Mouse (Mus musculus) neural tube, embryonic 14.5 days (tissue): ENCODE results near the gene Pacs2. TPM values are rescaled to one million over a fixed set of nuclear protein-coding genes. Genes with fewer than 3 reads are reported as not detected.

ENCODE experiments used
- ATAC-seq: fragments of 200-750 bp; cut with Nextera tagmentation; 2 replicates; pipeline ENCODE4 v1.8.0; 2017; ENCODE audit warnings: low read depth, mild to moderate bottlenecking, moderate TSS enrichment, moderate library complexity
- H3K27ac ChIP-seq: fragments of 300-500 bp; sonication (generic); 2 replicates; pipeline ENCODE4 v1.5.1; 2014; ENCODE audit warnings: low read depth, mild to moderate bottlenecking, control low read depth, low read length, moderate library complexity, mixed read lengths
- H3K27me3 ChIP-seq: fragments of 300-500 bp; sonication (generic); 2 replicates; pipeline ENCODE4 v1.6.1; 2014; ENCODE audit warnings: low read length; ENCODE audit not compliant: control insufficient read depth, insufficient read depth
- H3K36me3 ChIP-seq: fragments of 300-500 bp; sonication (generic); 2 replicates; pipeline ENCODE4 v1.6.1; 2014; ENCODE audit warnings: low read length, mixed read lengths; ENCODE audit not compliant: control insufficient read depth, insufficient read depth
- H3K4me1 ChIP-seq: fragments of 300-500 bp; sonication (generic); 2 replicates; pipeline ENCODE4 v1.6.1; 2014; ENCODE audit warnings: low read length; ENCODE audit not compliant: control insufficient read depth, insufficient read depth
- H3K4me2 ChIP-seq: fragments of 300-500 bp; sonication (generic); 2 replicates; pipeline ENCODE4 v1.6.1; 2014; ENCODE audit warnings: mild to moderate bottlenecking, low read depth, low read length, control low read depth
- H3K4me3 ChIP-seq: fragments of 300-500 bp; sonication (generic); 2 replicates; pipeline ENCODE4 v1.5.1; 2014; ENCODE audit warnings: low read depth, low read length, control low read depth, mixed read lengths
- H3K9ac ChIP-seq: fragments of 300-500 bp; sonication (generic); replicated peaks from 2 replicates; pipeline ENCODE4 v1.6.1; 2014; ENCODE audit warnings: low read depth, mild to moderate bottlenecking, control low read depth, low read length, mixed read lengths
- H3K9me3 ChIP-seq: fragments of 300-500 bp; sonication (generic); 2 replicates; pipeline ENCODE4 v1.6.1; 2016; ENCODE audit warnings: low read length; ENCODE audit not compliant: control insufficient read depth
- WGBS: fragments of 180-500 bp; shearing (Covaris S2); extraction: QIAGEN DNeasy Blood & Tissue Kit; methylation state at CpG from one replicate; pipeline ENCODE4 v1.1.7; 2014; 5-methylcytosine and 5-hydroxymethylcytosine counted together
- polyA plus RNA-seq: library from polyadenylated mRNA; unstranded; fragments of >200 nt; fragmentation: Nextera tagmentation; extraction: Ambion mirVana; gene quantifications from 2 replicates; pipeline ENCODE4 v1.2.1, GENCODE M21; 2014

Gene Pacs2
- polyA plus RNA-seq, 1 experiment from 2014 or later, result 29.4 TPM

DNA sequence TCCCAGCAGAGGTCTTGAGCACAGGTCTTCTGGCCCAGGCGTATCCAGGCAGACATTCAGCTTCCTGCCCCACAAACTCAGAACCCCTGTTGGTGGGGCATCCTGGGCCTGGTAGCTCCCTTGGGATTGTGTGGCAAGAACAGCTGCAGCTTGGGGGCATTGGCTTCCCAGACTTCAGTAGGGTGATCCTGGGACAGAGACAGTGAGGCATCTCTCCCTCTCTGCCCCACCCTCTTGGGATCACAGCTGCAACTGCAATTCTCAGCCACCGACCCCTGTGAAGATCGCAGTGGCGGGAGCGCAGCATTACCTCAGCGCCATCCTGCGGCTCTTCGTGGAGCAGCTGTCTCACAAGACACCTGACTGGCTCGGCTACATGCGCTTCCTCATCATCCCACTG is 47.9 kb downstream of the Pacs2 start:
- no peak overlapping the region for H3K4me3 ChIP-seq
- H3K36me3 ChIP-seq, result peaks cover 43% of the 10 kb centered on the region
- H3K27ac ChIP-seq, result no peak overlapping the region
- no peaks in the 10 kb centered on the region for H3K27me3 ChIP-seq
- WGBS, result 89% methylated on average over 10 of the region's 10 CpGs
- H3K4me1 ChIP-seq, result no peaks in the 10 kb centered on the region
- H3K4me2 ChIP-seq, result no peak overlapping the region
- ATAC-seq, result no peak
- H3K9me3 ChIP-seq, result no peaks in the 10 kb centered on the region
- H3K9ac ChIP-seq, result no peak overlapping the region

DNA sequence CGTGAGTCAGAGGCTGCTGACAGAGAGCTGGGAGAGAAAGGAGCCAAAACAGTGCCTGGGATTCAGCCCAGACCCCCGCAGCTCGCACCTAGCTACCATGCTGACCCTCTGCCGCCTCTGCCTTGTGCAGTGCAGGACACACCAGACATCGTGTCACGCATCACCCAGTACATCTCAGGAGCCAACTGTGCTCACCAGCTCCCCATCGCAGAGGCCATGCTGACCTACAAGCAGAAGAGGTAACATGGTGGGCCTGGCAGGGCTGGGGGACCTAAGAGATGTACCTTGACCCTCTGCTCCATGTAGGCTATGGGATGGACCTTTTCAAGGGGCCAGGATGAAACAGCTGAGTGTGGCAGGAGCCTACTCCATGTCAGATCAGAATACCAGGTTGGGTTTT is 49.4 kb downstream of the Pacs2 start:
- no peak overlapping the region for H3K9ac ChIP-seq
- ATAC-seq, result no peak
- no peak overlapping the region for H3K27ac ChIP-seq
- no peak overlapping the region for H3K4me3 ChIP-seq
- no peak overlapping the region for H3K4me2 ChIP-seq
- whole genome bisulfite sequencing, result 96% methylated on average over 7 of the region's 7 CpGs
- H3K9me3 ChIP-seq, result no peaks in the 10 kb centered on the region
- H3K27me3 ChIP-seq, result no peaks in the 10 kb centered on the region
- peaks cover 40% of the 10 kb centered on the region for H3K36me3 ChIP-seq
- no peaks in the 10 kb centered on the region for H3K4me1 ChIP-seq

DNA sequence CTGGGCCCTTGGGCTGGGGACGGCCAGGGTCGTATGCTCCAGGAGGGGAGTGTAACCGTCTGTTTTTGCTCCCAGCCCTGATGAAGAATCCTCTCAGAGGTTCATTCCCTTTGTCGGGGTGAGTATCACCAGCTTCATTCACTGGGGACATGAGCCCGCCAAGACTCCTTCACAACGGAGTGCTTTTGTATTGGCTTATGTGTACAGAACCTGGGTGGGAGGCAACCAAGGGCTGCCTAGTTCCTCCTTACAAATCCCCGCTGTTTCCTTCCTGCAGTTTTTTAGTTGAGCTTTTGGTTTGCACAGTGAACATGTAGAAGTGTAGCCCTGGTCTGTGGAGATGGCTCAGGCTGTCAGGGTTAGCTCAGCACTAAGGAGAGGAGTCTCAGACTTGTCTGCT is 53.7 kb downstream of the Pacs2 start:
- H3K4me2 ChIP-seq, result no peak overlapping the region
- 93% methylated on average over 7 of the region's 7 CpGs for WGBS
- H3K27ac ChIP-seq, result no peak overlapping the region
- H3K4me3 ChIP-seq, result no peak overlapping the region
- H3K27me3 ChIP-seq, result no peaks in the 10 kb centered on the region
- H3K36me3 ChIP-seq, result peaks cover 27% of the 10 kb centered on the region
- no peak for ATAC-seq
- no peak overlapping the region for H3K9ac ChIP-seq
- no peaks in the 10 kb centered on the region for H3K9me3 ChIP-seq
- H3K4me1 ChIP-seq, result no peaks in the 10 kb centered on the region

DNA sequence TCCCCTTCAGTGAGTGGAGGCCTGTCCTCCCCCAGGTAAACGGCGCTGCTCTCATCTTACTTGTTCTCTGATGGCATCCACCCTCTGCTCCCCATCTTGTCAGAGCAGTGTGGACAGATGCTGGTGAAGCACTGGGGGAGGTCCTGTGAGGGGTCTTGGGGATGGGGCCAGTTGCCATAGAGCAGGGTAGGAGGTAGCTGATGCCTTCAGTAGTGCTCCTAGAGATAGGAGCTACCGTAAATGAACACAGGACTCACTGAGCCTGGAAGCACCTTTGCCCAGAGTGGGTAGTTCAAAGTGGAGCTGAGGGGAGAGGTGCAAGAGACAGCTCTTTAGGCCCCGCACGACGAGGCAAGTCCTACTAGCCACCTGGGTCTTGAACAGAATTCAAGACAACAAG is 55.1 kb downstream of the Pacs2 start:
- H3K4me1 ChIP-seq, result peaks cover 9% of the 10 kb centered on the region
- no peak for ATAC-seq
- 98% methylated on average over 6 of the region's 6 CpGs for WGBS
- H3K27ac ChIP-seq, result no peak overlapping the region
- H3K4me2 ChIP-seq, result no peak overlapping the region
- no peak overlapping the region for H3K4me3 ChIP-seq
- no peak overlapping the region for H3K9ac ChIP-seq
- H3K27me3 ChIP-seq, result no peaks in the 10 kb centered on the region
- H3K9me3 ChIP-seq, result no peaks in the 10 kb centered on the region
- H3K36me3 ChIP-seq, result peaks cover 21% of the 10 kb centered on the region

DNA sequence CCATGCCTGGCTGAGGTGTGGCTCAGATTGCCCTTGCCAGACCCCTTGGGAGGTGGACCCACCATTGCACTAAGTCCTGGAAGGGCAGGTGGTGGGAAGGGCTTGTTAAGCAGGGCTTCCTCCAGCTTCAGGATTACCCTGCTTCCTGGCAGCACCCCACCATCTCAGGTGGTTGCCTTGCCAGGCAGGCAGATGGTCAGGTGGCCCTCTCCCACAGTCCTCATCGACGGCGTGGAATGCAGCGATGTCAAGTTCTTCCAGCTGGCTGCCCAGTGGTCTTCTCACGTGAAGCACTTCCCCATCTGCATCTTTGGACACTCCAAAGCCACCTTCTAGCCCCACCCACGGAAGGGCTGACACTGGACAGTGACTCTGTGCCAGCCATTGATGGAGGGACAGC is 57.0 kb downstream of the Pacs2 start:
- Histone ChIP-seq H3K9me3 (no peaks in the 10 kb centered on the region), H3K4me2 (no peak overlapping the region), H3K27me3 (no peaks in the 10 kb centered on the region), H3K27ac (no peak overlapping the region), H3K4me3 (no peak overlapping the region), H3K4me1 (peaks cover 18% of the 10 kb centered on the region), H3K9ac (no peak overlapping the region), H3K36me3 (peaks cover 21% of the 10 kb centered on the region)
- no peak for ATAC-seq
- WGBS, result 93% methylated on average over 6 of the region's 6 CpGs

DNA sequence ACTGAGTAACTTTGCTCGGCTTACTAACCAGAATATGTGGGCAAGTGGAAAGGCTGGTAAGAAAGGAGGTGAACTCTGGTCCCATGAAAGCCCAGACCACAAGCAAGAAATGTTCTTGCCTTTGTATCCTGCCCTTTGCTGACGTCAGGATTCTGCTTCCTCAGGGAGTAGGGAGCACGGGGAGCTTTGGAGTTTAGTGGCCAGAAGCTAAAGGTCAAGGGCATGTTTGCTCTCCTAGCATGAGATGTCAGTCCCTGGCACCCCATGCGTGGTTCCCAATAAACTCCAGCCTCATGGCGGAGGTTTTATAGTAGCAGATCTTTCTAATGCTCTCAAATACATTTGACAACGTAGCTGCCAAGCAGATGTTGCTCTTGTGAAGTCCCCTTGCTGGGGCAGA is 57.5 kb downstream of the Pacs2 start:
- ATAC-seq, result no peak
- H3K27me3 ChIP-seq, result no peaks in the 10 kb centered on the region
- peaks cover 18% of the 10 kb centered on the region for H3K4me1 ChIP-seq
- no peak overlapping the region for H3K27ac ChIP-seq
- H3K4me3 ChIP-seq, result no peak overlapping the region
- 87% methylated on average over 6 of the region's 6 CpGs for WGBS
- no peak overlapping the region for H3K9ac ChIP-seq
- H3K36me3 ChIP-seq, result peaks cover 21% of the 10 kb centered on the region
- no peak overlapping the region for H3K4me2 ChIP-seq
- no peaks in the 10 kb centered on the region for H3K9me3 ChIP-seq

DNA sequence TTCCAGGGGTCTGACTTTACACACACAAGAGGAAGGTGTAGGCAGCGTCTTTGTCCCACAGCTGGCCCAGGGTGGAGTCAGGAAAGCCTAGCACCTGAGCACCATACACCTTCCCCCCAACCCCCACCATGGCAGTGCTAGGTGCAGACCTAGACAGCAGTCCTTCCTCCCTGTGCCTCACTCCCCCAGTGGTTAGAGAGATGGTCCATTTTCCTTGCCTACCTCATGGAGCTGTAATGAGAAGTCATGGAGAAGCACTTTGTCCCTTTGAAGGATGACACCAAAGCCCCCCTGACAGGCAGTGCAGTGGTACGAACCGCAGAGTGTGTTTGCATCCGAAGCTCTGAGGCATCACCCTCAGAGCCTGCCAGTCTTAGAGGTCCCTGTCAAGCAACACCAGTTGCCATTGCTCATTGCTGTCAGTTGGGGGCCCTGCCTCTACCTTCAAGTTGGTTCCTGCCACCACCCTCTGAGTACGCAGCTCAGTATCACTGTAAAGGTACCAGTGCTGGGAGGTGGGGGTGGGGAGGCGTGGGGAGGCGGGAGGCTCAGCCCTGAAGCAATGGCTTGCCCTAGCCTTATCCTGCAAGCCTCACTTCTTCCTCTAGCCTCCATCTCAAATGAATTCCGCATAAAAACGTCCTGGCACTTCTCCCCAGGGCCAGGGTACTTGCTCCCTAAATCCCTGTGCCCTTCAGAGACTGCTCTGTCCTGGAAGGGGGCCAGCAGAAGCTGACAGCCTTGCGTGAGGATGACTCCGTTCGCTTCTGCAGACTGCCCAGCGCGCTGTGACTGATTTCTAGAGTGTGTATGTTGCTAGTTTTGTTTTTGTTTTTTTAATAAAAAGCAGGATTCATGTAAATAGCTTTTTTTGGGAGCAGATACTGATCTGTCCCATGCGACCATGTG is 59.4 kb downstream of the Pacs2 start:
- peak overlapping the region; percentile 69 for H3K9ac ChIP-seq
- H3K27ac ChIP-seq, result peak overlapping the region; percentile 95
- peak overlapping the region; percentile 77 for H3K4me2 ChIP-seq
- WGBS, result 12% methylated on average over 15 of the region's 15 CpGs
- peaks cover 17% of the 10 kb centered on the region for H3K36me3 ChIP-seq
- H3K9me3 ChIP-seq, result no peaks in the 10 kb centered on the region
- H3K27me3 ChIP-seq, result no peaks in the 10 kb centered on the region
- peak overlapping the region; percentile 37 for H3K4me3 ChIP-seq
- peak; percentile 55 for ATAC-seq
- peaks cover 18% of the 10 kb centered on the region for H3K4me1 ChIP-seq

DNA sequence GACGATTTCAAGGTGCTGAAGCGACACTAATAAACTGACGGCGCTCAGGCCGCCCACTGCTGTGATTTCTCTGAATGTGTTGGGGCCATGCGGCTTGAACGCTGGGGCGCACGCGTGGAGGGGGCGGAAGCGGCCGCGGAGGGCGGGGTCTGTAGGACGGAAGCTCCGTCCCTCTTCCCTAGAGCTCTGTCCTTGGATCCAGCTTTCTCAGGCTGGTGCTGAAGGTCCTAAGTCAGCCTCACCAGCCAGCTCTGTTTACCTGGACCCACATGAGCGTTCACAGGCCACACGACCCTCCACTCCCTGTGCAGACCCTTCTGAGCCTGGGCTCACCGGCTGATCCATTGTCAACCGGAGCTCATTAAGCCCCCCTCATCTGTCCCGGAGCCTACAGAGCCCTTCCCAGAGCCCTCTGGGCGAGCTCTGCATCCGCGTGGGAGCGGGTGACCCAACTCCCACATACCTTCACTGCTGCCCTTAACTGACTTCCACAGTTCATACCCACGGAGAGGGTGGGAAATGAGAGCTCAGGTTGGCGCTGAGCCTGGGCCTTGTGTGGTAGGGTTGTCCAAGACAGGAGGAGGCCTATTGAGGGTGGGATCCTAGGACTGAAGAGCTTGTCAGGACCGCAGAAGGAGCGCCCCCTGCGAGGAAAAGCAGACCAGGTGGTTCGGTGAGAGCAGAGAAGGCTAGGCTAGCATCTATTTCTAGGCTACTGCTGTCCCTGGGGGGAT is 60.2 kb downstream of the Pacs2 start, which contains the start of gene Tex22:
TSS of gene Tex22 (plus strand) at position 174 of the 734 bp plus-strand sequence.
- 4% methylated on average over 32 of the region's 32 CpGs for WGBS
- H3K4me3 ChIP-seq, result peak within 1 kb of the TSS; percentile 37

DNA sequence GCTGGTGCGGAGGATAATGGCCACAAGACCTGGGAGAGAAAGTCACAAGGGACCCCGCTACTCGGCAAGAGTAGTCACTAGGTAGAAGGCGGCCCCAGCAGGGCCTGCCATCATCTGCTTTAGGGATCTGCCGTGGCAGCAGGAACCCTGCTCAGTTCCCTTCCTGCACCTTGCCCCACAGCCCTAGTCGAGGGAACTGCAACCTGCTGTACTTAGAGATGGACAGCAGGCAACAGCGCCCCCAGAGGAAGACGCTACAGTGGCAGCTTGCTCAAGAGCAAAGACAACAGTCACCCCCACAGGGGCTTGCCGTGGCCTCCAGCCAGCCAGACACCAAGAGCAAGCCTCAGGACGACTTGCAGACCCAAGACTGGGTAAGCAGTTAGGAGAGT is 60.8 kb downstream of the Pacs2 start:
- WGBS, result 6% methylated on average over 10 of the region's 10 CpGs
- peak overlapping the region; percentile 77 for H3K4me2 ChIP-seq
- H3K27me3 ChIP-seq, result no peaks in the 10 kb centered on the region
- H3K9ac ChIP-seq, result peak overlapping the region; percentile 69
- H3K27ac ChIP-seq, result peak overlapping the region; percentile 95
- peaks cover 6% of the 10 kb centered on the region for H3K36me3 ChIP-seq
- peak overlapping the region; percentile 37 for H3K4me3 ChIP-seq
- ATAC-seq, result peak; percentile 83
- H3K9me3 ChIP-seq, result no peaks in the 10 kb centered on the region
- peaks cover 18% of the 10 kb centered on the region for H3K4me1 ChIP-seq

More for the DNA sequence above, 60.2 kb downstream of the Pacs2 start, which contains the start of gene Tex22:
- Histone ChIP-seq H3K27me3 (no peaks in the 10 kb centered on the region), H3K4me2 (peak within 1 kb of the TSS; percentile 77), H3K9me3 (no peaks in the 10 kb centered on the region), H3K36me3 (peaks cover 10% of the 10 kb centered on the region), H3K9ac (peak within 1 kb of the TSS; percentile 69), H3K4me1 (peaks cover 18% of the 10 kb centered on the region), H3K27ac (peak within 1 kb of the TSS; percentile 95)
- ATAC-seq, result peak; percentile 93
